Mouse (Mus musculus) heart, embryonic 14.5 days (tissue): ENCODE measurements around the gene Olfr904. TPM values are rescaled to one million over a fixed set of nuclear protein-coding genes. Genes with fewer than 3 reads are reported as not detected.

Source experiments
- ATAC-seq: fragments of 200-750 bp; cut with Nextera tagmentation; 2 replicates; pipeline ENCODE4 v1.8.0; 2017; ENCODE audit warnings: low read depth, moderate TSS enrichment; ENCODE audit not compliant: insufficient number of reproducible peaks, insufficient read depth, low FRiP score
- H3K27ac ChIP-seq, 2 experiments: fragments of 200-500 bp in 1 of 2; fragments of 300-500 bp in 1 of 2; sonication (generic) in 1 of 2; replicated peaks in 1 of 2; 2 replicates each; pipeline ENCODE4 v1.5.1; 2012 to 2014; ENCODE audit warnings: low read depth in 2 of 2, low read length in 2 of 2, control low read depth in 1 of 2, mild to moderate bottlenecking in 1 of 2, mixed read lengths in 1 of 2; ENCODE audit not compliant: control insufficient read depth in 1 of 2, insufficient read depth in 1 of 2
- H3K27me3 ChIP-seq: fragments of 300-500 bp; sonication (generic); 2 replicates; pipeline ENCODE4 v1.6.1; 2014; ENCODE audit warnings: mild to moderate bottlenecking, low read length, control low read depth; ENCODE audit not compliant: control insufficient read depth, insufficient read depth
- H3K36me3 ChIP-seq: fragments of 300-500 bp; sonication (generic); 2 replicates; pipeline ENCODE4 v1.6.1; 2014; ENCODE audit warnings: mild to moderate bottlenecking, control low read depth, low read length, mixed read lengths; ENCODE audit not compliant: control insufficient read depth, insufficient read depth
- H3K4me1 ChIP-seq, 2 experiments: fragments of 200-500 bp in 1 of 2; fragments of 300-500 bp in 1 of 2; sonication (generic) in 1 of 2; 2 replicates each; pipeline ENCODE4 v1.6.1; 2012 to 2014; ENCODE audit warnings: low read length in 2 of 2, control low read depth in 1 of 2, mixed read lengths in 1 of 2; ENCODE audit not compliant: control insufficient read depth in 2 of 2, insufficient read depth in 2 of 2
- H3K4me2 ChIP-seq: fragments of 300-500 bp; sonication (generic); 2 replicates; pipeline ENCODE4 v1.6.1; 2014; ENCODE audit warnings: mild to moderate bottlenecking, low read length
- H3K4me3 ChIP-seq, 2 experiments: fragments of 200-500 bp in 1 of 2; fragments of 300-500 bp in 1 of 2; sonication (generic) in 1 of 2; 2 replicates each; pipeline ENCODE4 v1.5.1; 2012 to 2014; ENCODE audit warnings: low read length in 2 of 2, mild to moderate bottlenecking in 2 of 2, control low read depth in 1 of 2, low read depth in 1 of 2, moderate library complexity in 1 of 2; ENCODE audit not compliant: control insufficient read depth in 1 of 2, insufficient read depth in 1 of 2
- H3K9ac ChIP-seq: fragments of 300-500 bp; sonication (generic); 2 replicates; pipeline ENCODE4 v1.6.1; 2014; ENCODE audit warnings: mild to moderate bottlenecking, low read length
- H3K9me3 ChIP-seq: fragments of 300-500 bp; sonication (generic); 2 replicates; pipeline ENCODE4 v1.6.1; 2016; ENCODE audit warnings: low read length, control low read depth; ENCODE audit not compliant: control insufficient read depth
- WGBS: fragments of 180-500 bp; shearing (Covaris S2); extraction: QIAGEN DNeasy Blood & Tissue Kit; methylation state at CpG from one replicate; pipeline ENCODE4 v1.1.7; 2014; 5-methylcytosine and 5-hydroxymethylcytosine counted together
- polyA plus RNA-seq: library from polyadenylated mRNA; unstranded; fragments of >200 nt; fragmentation: Nextera tagmentation; extraction: Ambion mirVana; gene quantifications from 2 replicates; pipeline ENCODE4 v1.2.1, GENCODE M21; 2014

The Olfr904 gene
- polyA plus RNA-seq, 1 experiment from 2014 or later, result not detected

DNA sequence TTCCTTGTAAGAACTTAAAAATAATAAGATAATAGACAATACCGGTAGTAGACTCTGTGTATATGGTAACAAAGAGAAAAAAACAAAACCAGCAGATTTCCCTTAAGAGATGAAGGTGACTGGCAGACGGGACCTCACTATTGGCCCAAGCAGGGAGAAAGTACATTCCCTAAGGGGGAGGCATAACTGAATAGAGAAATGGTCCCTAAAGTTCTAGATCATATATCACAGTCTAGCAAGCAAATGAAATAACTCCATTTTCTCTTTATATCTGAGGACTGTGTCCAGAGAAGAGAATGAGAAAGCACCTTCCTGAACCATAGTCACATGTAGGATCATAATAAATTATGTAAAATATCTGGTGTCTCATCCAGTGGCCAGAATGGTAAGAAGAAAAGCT, 32.6 kb downstream of the Olfr904 start, which contains the start of gene Olfr907:
Olfr907 (plus strand) TSS at position 301 of the 400 bp plus-strand sequence.
- H3K9ac ChIP-seq, result no peak within 1 kb of the TSS
- no peaks in the 10 kb centered on the region for H3K36me3 ChIP-seq
- WGBS, result 74% methylated on average over 2 of the region's 2 CpGs
- H3K4me1 ChIP-seq, result no peaks in the 10 kb centered on the region
- H3K9me3 ChIP-seq, result no peaks in the 10 kb centered on the region
- no peak within 1 kb of the TSS for H3K4me3 ChIP-seq
- no peak within 1 kb of the TSS for H3K4me2 ChIP-seq
- no peak for ATAC-seq
- H3K27ac ChIP-seq, result no peak within 1 kb of the TSS
- H3K27me3 ChIP-seq, result no peaks in the 10 kb centered on the region

DNA sequence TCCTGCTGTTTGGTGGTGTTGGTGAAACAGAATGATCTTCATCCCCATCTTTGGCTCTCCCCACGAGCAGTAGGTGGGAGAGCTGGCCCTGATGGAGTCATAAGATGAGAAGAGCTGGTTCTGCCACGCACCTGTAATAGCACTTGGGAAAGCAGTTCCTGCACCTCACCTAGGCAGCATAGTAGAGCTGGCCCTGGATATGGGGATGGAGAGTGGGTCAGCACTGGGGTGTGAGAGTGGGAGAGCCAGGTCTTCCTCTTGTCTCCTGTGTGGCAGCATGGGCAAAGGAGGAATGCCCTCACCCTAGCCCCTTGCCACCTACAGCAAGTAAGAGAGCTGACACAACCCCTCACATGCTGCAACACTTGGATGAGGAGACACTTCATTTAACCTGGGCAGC, 49.4 kb downstream of the Olfr904 start:
- no peaks in the 10 kb centered on the region for H3K36me3 ChIP-seq
- no peaks in the 10 kb centered on the region for H3K27me3 ChIP-seq
- H3K4me1 ChIP-seq, result no peaks in the 10 kb centered on the region
- no peak overlapping the region for H3K4me3 ChIP-seq
- no peaks in the 10 kb centered on the region for H3K9me3 ChIP-seq
- 48% methylated on average over 2 of the region's 2 CpGs for WGBS
- ATAC-seq, result no peak
- no peak overlapping the region for H3K4me2 ChIP-seq
- H3K27ac ChIP-seq, result no peak overlapping the region
- H3K9ac ChIP-seq, result no peak overlapping the region

Other genes with a start within 250 kb of the Olfr904 start
- not detected in 2 replicates for gene Olfr894, start 245.1 kb upstream of the Olfr904 start, polyA plus RNA-seq
- gene Olfr143, start 210.4 kb upstream of the Olfr904 start, polyA plus RNA-seq, result not detected in 2 replicates
- not detected in 2 replicates for gene Olfr895, start 195.3 kb upstream of the Olfr904 start, polyA plus RNA-seq
- gene Olfr896-ps1, start 172.0 kb upstream of the Olfr904 start, polyA plus RNA-seq, result not detected in 2 replicates
- gene Olfr25, start 134.1 kb upstream of the Olfr904 start, polyA plus RNA-seq, result not detected in 2 replicates
- not detected in 2 replicates for gene Olfr898, start 114.7 kb upstream of the Olfr904 start, polyA plus RNA-seq
- gene Olfr250, start 96.2 kb upstream of the Olfr904 start, polyA plus RNA-seq, result not detected in 2 replicates
- not detected in 2 replicates for gene Olfr251, start 86.1 kb upstream of the Olfr904 start, polyA plus RNA-seq
- not detected in 2 replicates for gene Olfr147, start 61.4 kb upstream of the Olfr904 start, polyA plus RNA-seq
- gene Olfr901, start 33.7 kb upstream of the Olfr904 start, polyA plus RNA-seq, result not detected in 2 replicates
- not detected in 2 replicates for gene Olfr902, start 15.5 kb upstream of the Olfr904 start, polyA plus RNA-seq
- gene Olfr905, start 8.0 kb downstream of the Olfr904 start, polyA plus RNA-seq, result not detected in 2 replicates
- gene Olfr906, start 23.9 kb downstream of the Olfr904 start, polyA plus RNA-seq, result not detected in 2 replicates
- gene Olfr907, start 32.7 kb downstream of the Olfr904 start, polyA plus RNA-seq, result not detected in 2 replicates
- gene Olfr911-ps1, start 58.4 kb downstream of the Olfr904 start, polyA plus RNA-seq, result not detected in 2 replicates
- gene Olfr910, start 74.7 kb downstream of the Olfr904 start, polyA plus RNA-seq, result not detected in 2 replicates
- not detected in 2 replicates for gene Olfr912, start 117.0 kb downstream of the Olfr904 start, polyA plus RNA-seq
- gene Olfr913, start 129.6 kb downstream of the Olfr904 start, polyA plus RNA-seq, result not detected in 2 replicates
- not detected in 2 replicates for gene Olfr914, start 142.0 kb downstream of the Olfr904 start, polyA plus RNA-seq
- gene Olfr916, start 196.7 kb downstream of the Olfr904 start, polyA plus RNA-seq, result not detected in 2 replicates
- not detected in 2 replicates for gene Olfr917, start 202.7 kb downstream of the Olfr904 start, polyA plus RNA-seq
- gene Olfr918, start 211.5 kb downstream of the Olfr904 start, polyA plus RNA-seq, result not detected in 2 replicates
- gene Olfr919, start 240.5 kb downstream of the Olfr904 start, polyA plus RNA-seq, result not detected in 2 replicates